Mouse (Mus musculus) intestine, embryonic 16.5 days (tissue): Measurements from ENCODE around the gene Elp5. TPM values are rescaled to one million over a fixed set of nuclear protein-coding genes. Genes with fewer than 3 reads are reported as not detected.

Experiments
- ATAC-seq: fragments of 200-750 bp; cut with Nextera tagmentation; 2 replicates; pipeline ENCODE4 v1.8.0; 2017; ENCODE audit warnings: moderate TSS enrichment, moderate library complexity
- H3K27ac ChIP-seq: fragments of 300-500 bp; sonication (generic); 2 replicates; pipeline ENCODE4 v1.5.1; 2014; ENCODE audit warnings: mild to moderate bottlenecking, low read length
- H3K27me3 ChIP-seq: fragments of 300-500 bp; sonication (generic); replicated peaks from 2 replicates; pipeline ENCODE4 v1.6.1; 2014; ENCODE audit warnings: low read length, control low read depth, mixed read lengths; ENCODE audit not compliant: control insufficient read depth, insufficient read depth
- H3K36me3 ChIP-seq: fragments of 300-500 bp; sonication (generic); 2 replicates; pipeline ENCODE4 v1.6.1; 2014; ENCODE audit warnings: low read length, control low read depth; ENCODE audit not compliant: control insufficient read depth, insufficient read depth
- H3K4me1 ChIP-seq: fragments of 300-500 bp; sonication (generic); 2 replicates; pipeline ENCODE4 v1.6.1; 2014; ENCODE audit warnings: low read length, control low read depth, mixed read lengths; ENCODE audit not compliant: control insufficient read depth, insufficient read depth
- H3K4me2 ChIP-seq: fragments of 300-500 bp; sonication (generic); 2 replicates; pipeline ENCODE4 v1.6.1; 2014; ENCODE audit warnings: low read depth, low read length, control low read depth
- H3K4me3 ChIP-seq: fragments of 300-500 bp; sonication (generic); 2 replicates; pipeline ENCODE4 v1.5.1; 2014; ENCODE audit warnings: mild to moderate bottlenecking, low read length
- H3K9ac ChIP-seq: fragments of 300-500 bp; sonication (generic); 2 replicates; pipeline ENCODE4 v1.6.1; 2014; ENCODE audit warnings: low read depth, low read length
- H3K9me3 ChIP-seq: fragments of 300-500 bp; sonication (generic); 2 replicates; pipeline ENCODE4 v1.6.1; 2016; ENCODE audit warnings: low read length, control low read depth; ENCODE audit not compliant: control insufficient read depth
- WGBS: fragments of 180-500 bp; shearing (Covaris S2); extraction: QIAGEN DNeasy Blood & Tissue Kit; methylation state at CpG from one replicate; pipeline ENCODE4 v1.1.7; 2014; 5-methylcytosine and 5-hydroxymethylcytosine counted together
- polyA plus RNA-seq: library from polyadenylated mRNA; unstranded; fragments of >200 nt; fragmentation: Nextera tagmentation; extraction: Ambion mirVana; gene quantifications from 2 replicates; pipeline ENCODE4 v1.2.1, GENCODE M21; 2015

The Elp5 gene
- polyA plus RNA-seq, result 92.6 and 106 TPM in 2 replicates

- Histone ChIP-seq H3K27me3 (no peaks in the 10 kb centered on the region), H3K27ac (peak within 1 kb of the TSS; percentile 100), H3K9me3 (no peaks in the 10 kb centered on the region), H3K36me3 (peaks cover 11% of the 10 kb centered on the region; the same call in 1 of the 2 replicates), H3K4me3 (peak within 1 kb of the TSS; percentile 100), H3K4me1 (peaks cover 24% of the 10 kb centered on the region), H3K9ac (peak within 1 kb of the TSS; percentile 100), H3K4me2 (peak within 1 kb of the TSS; percentile 94)
- 49% methylated on average over 8 of the region's 8 CpGs for WGBS
- no peak for ATAC-seq
Measured at GRCm38 (mm10) chr11:69982225-69982624, at the start of gene Elp5. Elp5 (minus strand) TSS chr11:69982517.

DNA sequence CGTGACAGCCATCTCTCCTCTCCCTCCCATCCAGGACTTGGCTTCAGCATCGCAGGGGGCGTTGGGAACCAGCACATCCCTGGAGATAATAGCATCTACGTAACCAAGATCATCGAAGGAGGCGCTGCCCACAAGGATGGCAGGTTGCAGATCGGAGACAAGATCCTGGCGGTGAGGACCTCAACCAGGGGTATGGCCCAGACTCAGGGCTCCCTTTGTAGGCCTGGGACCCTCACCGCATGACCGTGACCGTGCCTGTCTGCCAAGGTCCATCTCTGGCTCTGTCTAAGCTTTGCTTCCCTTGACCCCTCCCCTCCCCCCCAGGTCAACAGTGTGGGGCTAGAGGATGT lies 49.0 kb upstream of the Elp5 start:
- Histone ChIP-seq H3K4me1 (peaks cover 30% of the 10 kb centered on the region), H3K4me2 (no peak overlapping the region), H3K4me3 (no peak overlapping the region), H3K36me3 (0 out of 2 replicates have a peak, but pooled peaks cover 7% of the 10 kb centered on the region), H3K9me3 (no peaks in the 10 kb centered on the region), H3K27me3 (no peaks in the 10 kb centered on the region), H3K27ac (no peak overlapping the region), H3K9ac (no peak overlapping the region)
- no peak for ATAC-seq
- 97% methylated on average over 11 of the region's 11 CpGs for WGBS

DNA sequence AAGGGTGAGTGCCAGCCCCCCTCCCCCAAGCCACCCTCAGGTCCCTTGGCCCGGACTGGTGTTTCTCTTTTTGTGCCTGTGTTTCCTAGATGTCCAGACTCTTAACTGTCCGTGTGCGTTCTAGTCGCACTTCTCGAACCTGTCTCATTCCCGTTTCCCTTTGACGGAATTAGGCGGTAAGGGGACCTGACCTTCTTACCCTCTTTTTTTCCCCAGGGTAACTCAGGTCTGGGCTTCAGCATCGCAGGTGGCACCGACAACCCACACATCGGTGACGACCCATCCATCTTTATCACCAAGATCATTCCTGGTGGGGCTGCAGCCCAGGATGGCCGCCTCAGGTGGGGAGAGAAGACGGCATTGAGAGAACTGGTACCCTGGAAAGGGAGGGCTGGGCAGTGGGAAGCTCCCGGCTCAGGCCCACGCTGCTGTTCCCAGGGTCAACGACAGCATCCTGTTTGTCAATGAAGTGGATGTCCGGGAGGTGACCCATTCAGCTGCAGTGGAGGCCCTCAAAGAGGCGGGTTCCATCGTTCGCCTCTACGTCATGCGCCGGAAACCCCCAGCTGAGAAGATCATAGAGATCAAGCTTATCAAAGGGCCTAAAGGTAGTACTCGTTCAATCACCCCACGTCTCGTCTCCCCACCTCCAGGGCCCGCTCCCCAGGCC lies 48.5 kb upstream of the Elp5 start:
- Histone ChIP-seq H3K4me3 (no peak overlapping the region), H3K36me3 (0 out of 2 replicates have a peak, but pooled peaks cover 7% of the 10 kb centered on the region), H3K9ac (no peak overlapping the region), H3K27me3 (no peaks in the 10 kb centered on the region), H3K27ac (no peak overlapping the region), H3K9me3 (no peaks in the 10 kb centered on the region), H3K4me1 (peaks cover 35% of the 10 kb centered on the region), H3K4me2 (no peak overlapping the region)
- no peak for ATAC-seq
- 89% methylated on average over 28 of the region's 28 CpGs for WGBS

GRCm38 (mm10) chr11:70029829-70030550 lies 47.7 kb upstream of the Elp5 start:
- 36% methylated on average over 11 of the region's 11 CpGs for WGBS
- Histone ChIP-seq H3K4me3 (no peak overlapping the region), H3K9me3 (no peaks in the 10 kb centered on the region), H3K36me3 (0 out of 2 replicates have a peak, but pooled peaks cover 7% of the 10 kb centered on the region), H3K4me1 (peaks cover 37% of the 10 kb centered on the region), H3K27ac (no peak overlapping the region), H3K4me2 (no peak overlapping the region), H3K9ac (no peak overlapping the region), H3K27me3 (no peaks in the 10 kb centered on the region)
- ATAC-seq, result no peak

DNA sequence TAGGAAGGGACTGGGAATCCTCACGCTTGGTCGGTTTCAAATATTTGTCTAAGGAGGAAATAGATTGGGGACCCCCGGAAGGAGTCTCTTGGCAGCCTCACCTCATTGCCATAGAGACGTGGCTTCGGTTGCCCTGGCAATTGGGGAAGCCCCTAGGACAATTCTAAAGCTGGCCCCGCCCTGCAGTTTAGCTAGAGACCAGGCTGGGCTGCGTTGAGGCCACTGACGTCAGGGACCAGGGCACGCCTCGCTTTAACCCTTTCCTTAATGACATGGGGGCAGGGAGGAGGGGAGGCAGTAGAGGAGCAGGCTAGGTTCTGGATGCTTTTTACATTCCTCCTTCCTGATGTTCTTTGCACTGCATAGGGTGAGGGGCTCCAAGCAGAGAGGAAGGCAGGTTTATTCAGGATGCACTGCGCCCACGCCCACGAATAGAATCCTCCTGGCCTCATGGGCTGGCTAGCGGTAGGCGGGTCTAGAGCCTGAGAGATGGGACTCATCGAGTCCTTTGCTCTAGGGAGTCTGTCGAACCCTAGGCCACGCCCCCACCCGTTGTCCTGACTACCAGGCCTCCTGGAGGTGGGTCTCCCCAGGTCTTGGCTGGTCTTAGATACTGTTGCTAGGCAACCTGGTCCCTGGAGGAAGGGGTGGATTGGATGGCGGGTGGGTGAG lies 46.9 kb upstream of the Elp5 start:
- H3K4me1 ChIP-seq, result peaks cover 38% of the 10 kb centered on the region
- WGBS, result under 1% methylated on average over 20 of the region's 20 CpGs
- peak overlapping the region; percentile 30 for H3K4me3 ChIP-seq
- 0 out of 2 replicates have a peak overlapping the region, but pooled peaks have one; percentile 2 for H3K9ac ChIP-seq
- H3K27me3 ChIP-seq, result 0 out of 2 replicates have a peak, but pooled peaks cover under 1% of the 10 kb centered on the region
- H3K9me3 ChIP-seq, result no peaks in the 10 kb centered on the region
- H3K27ac ChIP-seq, result peak overlapping the region; percentile 75
- H3K4me2 ChIP-seq, result peak overlapping the region; percentile 51
- peak; percentile 75 for ATAC-seq
- 0 out of 2 replicates have a peak, but pooled peaks cover 7% of the 10 kb centered on the region for H3K36me3 ChIP-seq

DNA sequence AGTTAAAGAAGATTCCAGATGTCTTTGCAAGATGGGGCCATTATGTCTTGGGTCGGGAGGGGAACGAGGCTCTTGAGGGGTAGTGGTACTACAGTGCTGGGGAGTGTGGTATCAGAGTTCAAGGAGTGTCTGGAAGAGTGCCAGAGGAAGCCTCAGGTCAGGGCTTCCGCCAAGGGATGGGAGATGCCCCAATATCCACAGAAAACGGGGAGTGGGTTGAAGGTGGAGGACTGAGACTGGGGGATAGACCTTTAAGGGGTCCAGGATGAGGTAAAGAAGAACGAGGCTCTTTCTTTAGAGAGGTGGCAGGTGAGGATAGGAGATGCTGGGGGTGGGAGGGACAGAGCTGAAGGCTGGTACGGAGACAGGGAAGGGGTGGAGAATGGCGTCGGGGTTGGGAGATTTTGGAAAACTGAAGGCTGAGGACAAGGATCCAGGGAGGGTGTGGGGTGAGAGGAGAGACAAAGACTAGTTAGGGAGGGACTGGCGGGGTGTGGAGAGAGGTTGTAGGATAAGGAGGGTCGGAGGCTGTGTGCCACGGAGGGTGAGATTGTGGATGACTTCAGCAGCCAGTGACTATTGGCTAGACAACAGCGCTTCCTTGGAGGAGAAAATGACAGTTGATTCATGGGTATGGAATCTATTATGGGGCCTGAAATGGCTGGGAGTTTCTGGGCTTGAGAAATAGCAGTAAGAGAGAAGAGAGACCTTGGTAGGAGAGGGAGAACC lies 46.2 kb upstream of the Elp5 start:
- Histone ChIP-seq H3K36me3 (0 out of 2 replicates have a peak, but pooled peaks cover 7% of the 10 kb centered on the region), H3K27me3 (0 out of 2 replicates have a peak, but pooled peaks cover 2% of the 10 kb centered on the region), H3K4me1 (peaks cover 42% of the 10 kb centered on the region), H3K4me2 (peak overlapping the region; percentile 51), H3K9me3 (no peaks in the 10 kb centered on the region), H3K4me3 (peak overlapping the region; percentile 30), H3K9ac (no peak overlapping the region), H3K27ac (peak overlapping the region; percentile 75)
- WGBS, result 18% methylated on average over 12 of the region's 12 CpGs
- peak; percentile 12; the same call in 1 of the 2 replicates for ATAC-seq

DNA sequence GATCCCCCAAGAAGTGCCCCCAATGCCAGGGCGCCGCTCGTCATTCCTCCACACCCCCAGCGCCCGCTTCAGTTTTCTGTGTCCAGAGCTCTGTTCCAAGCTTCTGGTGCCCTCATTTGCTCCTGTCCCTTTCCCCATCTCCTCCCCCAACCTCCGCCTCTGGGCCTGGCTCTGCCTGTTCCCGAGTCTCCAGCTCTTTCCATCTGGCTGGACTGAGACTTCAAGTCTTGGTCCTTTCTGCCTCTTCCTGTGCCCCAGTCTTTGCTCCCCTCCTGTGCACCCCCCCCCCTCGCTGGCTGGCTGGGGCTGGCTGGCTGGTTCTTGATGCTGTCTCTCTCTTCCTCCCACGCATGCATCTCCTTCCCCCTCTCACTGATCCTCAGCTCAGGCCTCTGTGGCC lies 45.1 kb upstream of the Elp5 start:
- WGBS, result 34% methylated on average over 9 of the region's 9 CpGs
- 0 out of 2 replicates have a peak, but pooled peaks cover 2% of the 10 kb centered on the region for H3K27me3 ChIP-seq
- peak overlapping the region; percentile 43 for H3K4me3 ChIP-seq
- 0 out of 2 replicates have a peak, but pooled peaks cover 7% of the 10 kb centered on the region for H3K36me3 ChIP-seq
- peak overlapping the region; percentile 65 for H3K27ac ChIP-seq
- H3K4me2 ChIP-seq, result peak overlapping the region; percentile 60
- ATAC-seq, result no peak
- H3K9me3 ChIP-seq, result no peaks in the 10 kb centered on the region
- H3K4me1 ChIP-seq, result peaks cover 45% of the 10 kb centered on the region
- peak overlapping the region; percentile 51; the same call in 1 of the 2 replicates for H3K9ac ChIP-seq

DNA sequence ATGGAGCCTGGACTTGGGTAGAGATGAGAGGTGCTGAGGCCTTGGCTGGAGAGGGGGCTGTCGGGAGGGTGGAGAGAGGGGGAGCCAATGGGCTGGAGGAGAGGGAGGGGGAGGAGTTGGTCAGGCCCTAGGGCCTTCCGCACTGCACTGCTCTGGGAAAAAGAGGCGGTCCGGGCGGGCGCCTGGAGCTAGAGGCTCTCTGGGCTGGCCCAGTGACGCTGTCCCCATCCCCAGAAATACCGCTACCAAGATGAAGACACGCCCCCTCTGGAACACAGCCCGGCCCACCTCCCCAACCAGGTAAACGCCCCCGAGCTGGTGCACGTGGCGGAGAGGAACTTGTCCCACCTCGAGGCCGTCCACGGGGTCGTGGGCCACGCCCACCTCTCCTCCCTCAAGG lies 44.4 kb upstream of the Elp5 start:
- H3K4me1 ChIP-seq, result peaks cover 45% of the 10 kb centered on the region

More for the DNA sequence above, 44.4 kb upstream of the Elp5 start:
- ATAC-seq, result peak; percentile 53
- Histone ChIP-seq H3K27ac (peak overlapping the region; percentile 65), H3K9ac (peak overlapping the region; percentile 51), H3K4me3 (peak overlapping the region; percentile 43), H3K36me3 (0 out of 2 replicates have a peak, but pooled peaks cover 6% of the 10 kb centered on the region), H3K27me3 (0 out of 2 replicates have a peak, but pooled peaks cover 2% of the 10 kb centered on the region), H3K4me2 (peak overlapping the region; percentile 60), H3K9me3 (no peaks in the 10 kb centered on the region)
- WGBS, result 7% methylated on average over 18 of the region's 19 CpGs
